Mouse (Mus musculus): ENCODE data around the gene Stk25.

The Stk25 gene

DNA sequence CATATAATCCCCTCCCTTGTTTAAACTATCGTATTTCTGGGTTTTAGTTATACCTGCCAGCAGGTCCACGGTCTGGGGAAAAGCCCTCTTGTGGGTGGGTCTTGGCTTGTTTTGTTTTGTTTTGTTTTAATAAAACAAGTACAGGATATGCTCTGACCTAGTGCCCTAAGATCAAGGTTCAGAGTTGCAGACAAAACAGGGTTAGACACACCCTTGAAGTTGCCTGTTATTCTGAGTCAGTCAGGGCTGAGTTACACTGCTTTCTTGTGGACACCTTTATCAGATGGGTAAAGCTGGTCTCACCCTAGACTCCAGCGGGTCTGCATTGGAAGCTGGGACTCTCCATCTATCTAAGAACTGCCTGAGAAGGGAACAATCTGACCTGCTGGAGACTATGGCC, 35.0 kb upstream of the Stk25 start:
- H3K4me1 ChIP-seq (replicated peaks; ENCODE audit: low read depth, low read length), result peaks cover 25% of the 10 kb centered on the region
- H3K27me3 ChIP-seq (ENCODE audit: insufficient read depth, low read length), result no peaks in the 10 kb centered on the region
- no peak for TF ChIP-seq CTCF (conservative IDR thresholded peaks at IDR 0.05; ENCODE audit: low read length)
- TF ChIP-seq NANOG (IDR thresholded peaks at IDR 0.05; ENCODE audit: borderline replicate concordance, low read length), result no peak
- no peak for TF ChIP-seq POU5F1 (IDR thresholded peaks at IDR 0.05; ENCODE audit: borderline replicate concordance, low read length)
- no peaks in the 10 kb centered on the region for H3K9me3 ChIP-seq (ENCODE audit: low read length)
- H3K36me3 ChIP-seq (ENCODE audit: insufficient read depth, low read length), result peaks cover 41% of the 10 kb centered on the region
- peak overlapping the region; percentile 39; the same call in 1 of the 2 replicates for H3K4me3 ChIP-seq (replicated peaks; ENCODE audit: low read length)

DNA sequence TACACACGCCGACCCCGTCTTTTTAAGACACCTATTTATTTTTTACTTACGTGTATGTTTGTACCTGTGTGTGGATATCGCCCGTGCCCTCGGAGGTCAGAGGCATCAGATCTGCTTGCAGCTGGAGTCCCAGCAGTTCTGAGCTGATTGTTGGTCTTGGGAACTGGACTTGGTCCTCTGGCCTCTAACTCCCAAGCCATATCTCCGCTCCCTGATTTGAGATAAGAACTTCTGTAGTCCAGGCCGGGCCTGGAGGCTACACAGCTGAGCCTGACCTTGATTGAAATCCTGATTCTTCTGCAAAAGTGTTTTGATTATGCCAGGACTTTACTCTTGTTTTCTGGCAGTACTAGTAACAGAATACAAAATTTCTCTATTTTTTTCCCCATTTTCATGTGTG, 34.3 kb upstream of the Stk25 start:
- Histone ChIP-seq H3K4me1 (replicated peaks; ENCODE audit: low read depth, low read length) (peaks cover 32% of the 10 kb centered on the region), H3K27me3 (ENCODE audit: insufficient read depth, low read length) (peaks cover 3% of the 10 kb centered on the region), H3K4me3 (replicated peaks; ENCODE audit: low read length) (no peak overlapping the region), H3K36me3 (ENCODE audit: insufficient read depth, low read length) (peaks cover 41% of the 10 kb centered on the region), H3K9me3 (ENCODE audit: low read length) (no peaks in the 10 kb centered on the region)
- TF ChIP-seq CTCF (conservative IDR thresholded peaks at IDR 0.05; ENCODE audit: low read length) (no peak), NANOG (IDR thresholded peaks at IDR 0.05; ENCODE audit: borderline replicate concordance, low read length) (no peak), POU5F1 (IDR thresholded peaks at IDR 0.05; ENCODE audit: borderline replicate concordance, low read length) (no peak)

DNA sequence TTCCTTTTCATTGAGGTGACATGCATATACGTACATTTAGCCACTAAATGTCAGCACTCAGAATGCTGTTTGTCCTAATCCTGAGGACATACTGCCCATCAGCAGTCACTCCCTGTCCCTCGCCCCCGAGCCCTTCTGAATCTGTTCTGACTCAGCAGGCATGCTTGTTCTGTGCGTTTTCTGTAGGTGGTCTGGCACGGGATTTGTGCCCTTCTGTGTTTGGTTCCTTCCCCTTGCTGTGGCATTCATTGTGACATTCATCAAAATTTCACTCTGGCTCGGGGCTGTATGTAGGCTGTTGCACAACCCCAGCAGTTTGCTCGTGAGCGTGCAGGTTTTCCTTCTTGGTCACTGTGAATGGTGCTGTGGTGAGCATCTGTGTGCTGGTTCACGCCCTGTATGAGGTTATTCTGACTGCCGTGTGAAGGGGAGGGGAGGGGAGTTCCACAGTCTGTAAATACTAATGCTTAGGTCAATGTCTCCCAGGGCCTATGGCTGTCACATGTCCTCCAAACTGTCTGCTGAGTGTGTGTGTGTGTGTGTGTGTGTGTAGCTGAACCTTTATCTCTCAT, 33.4 kb upstream of the Stk25 start:
- Histone ChIP-seq H3K36me3 (ENCODE audit: insufficient read depth, low read length) (peaks cover 45% of the 10 kb centered on the region), H3K4me1 (replicated peaks; ENCODE audit: low read depth, low read length) (peaks cover 41% of the 10 kb centered on the region), H3K27me3 (ENCODE audit: insufficient read depth, low read length) (peaks cover 12% of the 10 kb centered on the region), H3K9me3 (ENCODE audit: low read length) (no peaks in the 10 kb centered on the region), H3K4me3 (replicated peaks; ENCODE audit: low read length) (no peak overlapping the region)
- TF ChIP-seq CTCF (conservative IDR thresholded peaks at IDR 0.05; ENCODE audit: low read length), result no peak
- TF ChIP-seq POU5F1 (IDR thresholded peaks at IDR 0.05; ENCODE audit: borderline replicate concordance, low read length), result no peak
- TF ChIP-seq NANOG (IDR thresholded peaks at IDR 0.05; ENCODE audit: borderline replicate concordance, low read length), result no peak

GRCm38 (mm10) chr1:93691106-93691505, 32.6 kb upstream of the Stk25 start:
- Histone ChIP-seq H3K27me3 (ENCODE audit: insufficient read depth, low read length) (peaks cover 20% of the 10 kb centered on the region), H3K9me3 (ENCODE audit: low read length) (no peaks in the 10 kb centered on the region), H3K4me1 (replicated peaks; ENCODE audit: low read depth, low read length) (peaks cover 45% of the 10 kb centered on the region), H3K4me3 (replicated peaks; ENCODE audit: low read length) (no peak overlapping the region), H3K36me3 (ENCODE audit: insufficient read depth, low read length) (peaks cover 45% of the 10 kb centered on the region)
- TF ChIP-seq POU5F1 (IDR thresholded peaks at IDR 0.05; ENCODE audit: borderline replicate concordance, low read length), result no peak
- no peak for TF ChIP-seq NANOG (IDR thresholded peaks at IDR 0.05; ENCODE audit: borderline replicate concordance, low read length)
- TF ChIP-seq CTCF (conservative IDR thresholded peaks at IDR 0.05; ENCODE audit: low read length), result no peak

GRCm38 (mm10) chr1:93689901-93690496, 31.5 kb upstream of the Stk25 start:
- peaks cover 31% of the 10 kb centered on the region for H3K27me3 ChIP-seq (ENCODE audit: insufficient read depth, low read length)
- TF ChIP-seq POU5F1 (IDR thresholded peaks at IDR 0.05; ENCODE audit: borderline replicate concordance, low read length), result no peak
- no peak for TF ChIP-seq NANOG (IDR thresholded peaks at IDR 0.05; ENCODE audit: borderline replicate concordance, low read length)
- no peak for TF ChIP-seq CTCF (conservative IDR thresholded peaks at IDR 0.05; ENCODE audit: low read length)
- peaks cover 44% of the 10 kb centered on the region for H3K4me1 ChIP-seq (replicated peaks; ENCODE audit: low read depth, low read length)
- peaks cover 36% of the 10 kb centered on the region for H3K36me3 ChIP-seq (ENCODE audit: insufficient read depth, low read length)
- H3K9me3 ChIP-seq (ENCODE audit: low read length), result no peaks in the 10 kb centered on the region
- no peak overlapping the region for H3K4me3 ChIP-seq (replicated peaks; ENCODE audit: low read length)

DNA sequence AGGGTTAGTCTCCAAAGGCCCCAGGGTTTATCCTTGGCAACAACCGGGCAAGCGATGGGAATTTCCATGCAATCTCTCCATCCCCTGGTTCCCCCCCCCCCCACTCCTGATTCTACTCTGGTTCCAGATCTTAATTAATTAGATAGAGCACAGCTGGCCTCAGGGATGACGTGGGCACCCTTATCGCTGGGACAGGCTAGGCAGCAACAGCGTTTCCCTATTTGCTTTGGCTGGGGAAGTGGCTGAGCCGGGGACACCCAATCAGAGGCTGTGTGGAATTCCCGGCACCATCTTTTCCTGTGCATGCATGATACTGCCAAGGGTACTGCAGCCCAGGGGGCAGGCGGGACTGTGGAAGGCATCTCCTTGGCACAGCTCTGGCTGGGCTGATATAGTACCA, 29.7 kb upstream of the Stk25 start:
- peaks cover 45% of the 10 kb centered on the region for H3K27me3 ChIP-seq (ENCODE audit: insufficient read depth, low read length)
- H3K36me3 ChIP-seq (ENCODE audit: insufficient read depth, low read length), result peaks cover 32% of the 10 kb centered on the region
- TF ChIP-seq NANOG (IDR thresholded peaks at IDR 0.05; ENCODE audit: borderline replicate concordance, low read length), result no peak
- TF ChIP-seq POU5F1 (IDR thresholded peaks at IDR 0.05; ENCODE audit: borderline replicate concordance, low read length), result no peak
- no peak for TF ChIP-seq CTCF (conservative IDR thresholded peaks at IDR 0.05; ENCODE audit: low read length)
- H3K9me3 ChIP-seq (ENCODE audit: low read length), result no peaks in the 10 kb centered on the region
- H3K4me3 ChIP-seq (replicated peaks; ENCODE audit: low read length), result no peak overlapping the region
- H3K4me1 ChIP-seq (replicated peaks; ENCODE audit: low read depth, low read length), result peaks cover 35% of the 10 kb centered on the region

GRCm38 (mm10) chr1:93686961-93687320, 28.5 kb upstream of the Stk25 start:
- no peak for TF ChIP-seq POU5F1 (IDR thresholded peaks at IDR 0.05; ENCODE audit: borderline replicate concordance, low read length)
- no peak for TF ChIP-seq CTCF (conservative IDR thresholded peaks at IDR 0.05; ENCODE audit: low read length)
- no peak for TF ChIP-seq NANOG (IDR thresholded peaks at IDR 0.05; ENCODE audit: borderline replicate concordance, low read length)
- Histone ChIP-seq H3K4me3 (replicated peaks; ENCODE audit: low read length) (peak overlapping the region; percentile 84), H3K4me1 (replicated peaks; ENCODE audit: low read depth, low read length) (peaks cover 35% of the 10 kb centered on the region), H3K36me3 (ENCODE audit: insufficient read depth, low read length) (peaks cover 30% of the 10 kb centered on the region), H3K9me3 (ENCODE audit: low read length) (peaks cover 3% of the 10 kb centered on the region; the same call in 1 of the 2 replicates), H3K27me3 (ENCODE audit: insufficient read depth, low read length) (peaks cover 50% of the 10 kb centered on the region)

DNA sequence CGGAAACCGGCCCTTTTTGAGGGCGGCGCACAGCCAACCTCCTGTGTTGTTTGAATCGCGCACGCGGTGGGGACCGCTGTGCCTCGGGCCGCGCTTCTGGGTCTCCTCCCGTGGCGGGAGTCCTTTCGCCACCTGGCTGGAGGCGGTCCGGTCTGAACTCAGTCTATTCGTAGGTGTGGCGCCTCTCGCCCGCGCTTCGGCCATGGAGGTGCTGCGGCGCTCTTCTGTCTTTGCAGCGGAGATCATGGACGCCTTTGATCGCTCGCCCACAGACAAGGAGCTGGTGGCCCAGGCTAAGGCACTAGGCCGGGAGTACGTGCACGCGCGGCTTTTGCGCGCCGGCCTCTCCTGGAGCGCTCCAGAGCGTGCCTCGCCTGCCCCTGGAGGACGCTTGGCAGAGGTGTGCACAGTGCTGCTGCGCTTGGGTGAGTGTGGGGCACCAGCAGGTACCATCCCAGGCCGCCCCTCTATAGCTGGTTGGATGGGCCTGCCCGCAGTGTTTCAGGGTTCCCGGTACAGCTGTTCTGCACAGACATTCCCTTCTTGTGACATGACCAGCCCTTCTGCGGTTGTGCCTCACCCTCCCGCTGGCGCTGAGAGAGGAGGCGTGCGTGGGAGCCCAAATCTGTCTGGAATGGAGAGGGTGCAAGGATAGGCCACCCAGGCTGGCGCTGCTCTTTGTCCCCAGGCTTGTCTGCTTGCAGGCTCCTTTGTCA, 27.9 kb upstream of the Stk25 start:
- Histone ChIP-seq H3K9me3 (ENCODE audit: low read length) (peaks cover 8% of the 10 kb centered on the region; the same call in 1 of the 2 replicates), H3K36me3 (ENCODE audit: insufficient read depth, low read length) (peaks cover 25% of the 10 kb centered on the region), H3K4me1 (replicated peaks; ENCODE audit: low read depth, low read length) (peaks cover 35% of the 10 kb centered on the region), H3K27me3 (ENCODE audit: insufficient read depth, low read length) (peaks cover 50% of the 10 kb centered on the region), H3K4me3 (replicated peaks; ENCODE audit: low read length) (peak overlapping the region; percentile 84)
- TF ChIP-seq POU5F1 (IDR thresholded peaks at IDR 0.05; ENCODE audit: borderline replicate concordance, low read length) (no peak), NANOG (IDR thresholded peaks at IDR 0.05; ENCODE audit: borderline replicate concordance, low read length) (no peak), CTCF (conservative IDR thresholded peaks at IDR 0.05; ENCODE audit: low read length) (no peak)
